ENCODE assay signal across 20 mouse cellular contexts in the genomic region with DNA sequence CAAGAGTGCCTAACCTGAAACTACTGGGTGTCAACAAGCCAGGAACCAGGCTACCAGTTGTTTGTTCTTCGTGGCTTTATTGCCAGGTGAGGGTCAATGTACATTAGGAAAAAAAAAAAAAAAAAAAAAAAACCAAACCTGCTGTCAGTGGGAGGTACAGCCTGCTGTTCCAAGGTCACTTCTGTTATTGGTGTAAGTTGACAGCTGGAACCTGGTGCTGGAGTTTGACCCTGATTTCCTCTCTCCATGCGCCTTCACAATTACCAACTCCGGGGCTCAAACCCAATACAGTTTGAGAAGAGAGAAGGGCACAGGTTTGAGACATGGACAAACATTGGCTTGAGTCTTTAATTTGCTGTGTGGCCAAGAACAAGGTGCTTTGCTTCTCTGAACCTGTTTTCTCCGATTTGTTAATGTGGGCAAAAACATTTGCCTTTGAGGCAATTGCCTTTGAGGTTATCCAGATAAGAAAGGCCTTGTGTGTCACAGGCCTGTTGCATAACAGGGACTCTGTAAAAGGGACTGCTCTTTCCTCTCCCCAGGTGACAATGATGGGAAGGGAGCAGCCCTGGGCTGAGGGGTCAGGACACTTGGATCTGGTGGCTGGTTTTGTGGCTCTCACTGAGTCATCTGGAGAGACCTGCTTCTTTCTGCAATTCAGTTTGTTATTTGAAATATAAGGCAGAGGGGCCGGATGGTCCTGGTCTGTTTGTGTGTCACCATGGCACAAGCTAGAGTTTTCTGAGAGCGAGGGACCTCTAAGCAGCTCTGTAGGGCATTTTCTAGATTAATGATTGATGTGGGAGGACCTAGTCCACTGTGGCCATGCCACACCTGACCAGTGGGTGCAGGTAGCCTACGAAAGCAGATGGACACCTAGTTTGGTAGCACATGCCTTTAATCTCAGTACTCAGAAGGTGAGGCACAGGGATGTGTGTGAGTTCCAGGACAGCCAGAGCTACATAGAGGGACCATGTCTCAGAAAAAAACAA. TPM values are rescaled to one million over a fixed set of nuclear protein-coding genes. Genes with fewer than 3 reads are reported as not detected.
DNase-seq lines count a peak whose midpoint lies in the region; ATAC-seq and TF ChIP-seq lines count a peak whose summit lies in the region.
"Had no signal": no experiment of that assay in that cellular context is flagged by ENCODE, and none has a peak within 500 bp of the region (broad histone marks: within the 10 kb centered on the region; RNA-seq: fewer than 3 reads in every experiment).

No protein-coding gene starts in this region.

- DNase-seq in adrenal gland, postnatal 14 days = peak; percentile 22
- no peak for DNase-seq in adrenal gland, postnatal 25 days
- no peak for DNase-seq in stomach, postnatal 0 days (ENCODE audit: low spot score)
- peak in 1 of 3 experiments; percentile 26 for DNase-seq in liver, embryonic 14.5 days (ENCODE audit: low read depth in 3 of 3, low spot score in 3 of 3)
- DNase-seq in yolk sac, embryonic 10.5 days (ENCODE audit: low spot score) = peak; percentile 87
- no peak for DNase-seq in left cerebral cortex, adult 9 months (ENCODE audit: low spot score in 2 of 2)
- no peak for DNase-seq in left cerebral cortex, adult 2 months (ENCODE audit: extremely low spot score in 1 of 2, low spot score in 2 of 2)
- DNase-seq: cerebellum, adult 2 months; cerebellum, postnatal 25 days; gastrocnemius, adult 2 months; heart, postnatal 4 days; lung, adult 2 months; lung, postnatal 14 days; thymus, postnatal 36 days had no signal

- no peak overlapping the region for H3K4me2 ChIP-seq in stomach, embryonic 15.5 days
- H3K4me2 ChIP-seq in stomach, postnatal 0 days (replicated peaks; ENCODE audit: low read depth) = no peak overlapping the region
- H3K4me2 ChIP-seq in liver, embryonic 14.5 days (ENCODE audit: low read depth) = no peak overlapping the region
- H3K4me2 ChIP-seq: embryonic facial prominence, embryonic 12.5 days; forebrain, embryonic 12.5 days; midbrain, embryonic 12.5 days had no signal

- H3K27me3 ChIP-seq in stomach, embryonic 15.5 days (replicated peaks) = no peaks in the 10 kb centered on the region
- H3K27me3 ChIP-seq in stomach, postnatal 0 days (ENCODE audit: control insufficient read depth, insufficient read depth, low read length) = no peaks in the 10 kb centered on the region
- H3K27me3 ChIP-seq in liver, embryonic 14.5 days (ENCODE audit: control insufficient read depth, insufficient read depth, low read length) = no peaks in the 10 kb centered on the region

- TF ChIP-seq EP300 in stomach, postnatal 0 days (optimal IDR thresholded peaks at IDR 0.05) = no peak
- TF ChIP-seq EP300 in liver, embryonic 14.5 days (IDR thresholded peaks at IDR 0.05; ENCODE audit: low read depth) = no peak

- no peak for TF ChIP-seq CTCF in stomach, postnatal 0 days (IDR thresholded peaks at IDR 0.05; ENCODE audit: low read depth)
- TF ChIP-seq CTCF in liver, embryonic 14.5 days (IDR thresholded peaks at IDR 0.05; ENCODE audit: low read depth) = no peak
- TF ChIP-seq CTCF in left cerebral cortex, adult 2 months (IDR thresholded peaks at IDR 0.05) = no peak

- 73% methylated on average over 7 of the region's 7 CpGs for WGBS in stomach, embryonic 15.5 days
- WGBS in stomach, postnatal 0 days = 76% methylated on average over 7 of the region's 7 CpGs
- 58% methylated on average over 7 of the region's 7 CpGs for WGBS in liver, embryonic 14.5 days (ENCODE audit: insufficient replicate concordance)

- intact Hi-C loops in left cerebral cortex, adult 2 months (cut with DNase I) = loop anchor here (5.0 kb wide), 1 partner anchor 207 kb away; no protein-coding TSS in a partner anchor

- no peak overlapping the region for H3K9ac ChIP-seq in stomach, embryonic 15.5 days
- no peak overlapping the region for H3K9ac ChIP-seq in stomach, postnatal 0 days (ENCODE audit: low read length)
- no peak overlapping the region for H3K9ac ChIP-seq in liver, embryonic 14.5 days (replicated peaks)
- H3K9ac ChIP-seq: embryonic facial prominence, embryonic 12.5 days; forebrain, embryonic 12.5 days; midbrain, embryonic 12.5 days had no signal

- no peak for ATAC-seq in stomach, embryonic 15.5 days (ENCODE audit: insufficient read depth, low FRiP score, low read depth)
- ATAC-seq in stomach, postnatal 0 days (ENCODE audit: low FRiP score, low TSS enrichment) = no peak
- ATAC-seq in liver, embryonic 14.5 days (ENCODE audit: insufficient read depth) = peak; percentile 62
- ATAC-seq: CD4-positive, CD25-positive, alpha-beta regulatory T cell, adult 4 months; hindbrain, embryonic 16.5 days had no signal

- H3K36me3 ChIP-seq in stomach, embryonic 15.5 days = no peaks in the 10 kb centered on the region
- H3K36me3 ChIP-seq in stomach, postnatal 0 days (ENCODE audit: control insufficient read depth, insufficient read depth, low read length) = no peaks in the 10 kb centered on the region
- no peaks in the 10 kb centered on the region for H3K36me3 ChIP-seq in liver, embryonic 14.5 days (replicated peaks; ENCODE audit: control insufficient read depth, insufficient read depth, low read depth)
- H3K36me3 ChIP-seq: embryonic facial prominence, embryonic 12.5 days; forebrain, embryonic 12.5 days; midbrain, embryonic 12.5 days had no signal

- H3K27ac ChIP-seq in stomach, embryonic 15.5 days = peak overlapping the region; percentile 67; the same call in 1 of the 2 replicates
- H3K27ac ChIP-seq in stomach, postnatal 0 days (replicated peaks) = no peak overlapping the region
- peak overlapping the region; percentile 31 for H3K27ac ChIP-seq in liver, embryonic 14.5 days
- no peak overlapping the region for H3K27ac ChIP-seq in left cerebral cortex, adult 2 months
- H3K27ac ChIP-seq: embryonic facial prominence, embryonic 12.5 days; forebrain, embryonic 12.5 days; gastrocnemius, adult 2 months; midbrain, embryonic 12.5 days had no signal

- no peaks in the 10 kb centered on the region for H3K9me3 ChIP-seq in stomach, embryonic 15.5 days
- no peaks in the 10 kb centered on the region for H3K9me3 ChIP-seq in stomach, postnatal 0 days (ENCODE audit: control insufficient read depth, low read length)
- H3K9me3 ChIP-seq in liver, embryonic 14.5 days (ENCODE audit: control insufficient read depth, low read length) = no peaks in the 10 kb centered on the region
- H3K9me3 ChIP-seq: embryonic facial prominence, embryonic 12.5 days; forebrain, embryonic 12.5 days; midbrain, embryonic 12.5 days had no signal

- H3K4me1 ChIP-seq in stomach, embryonic 15.5 days = peaks cover 9% of the 10 kb centered on the region; the same call in 1 of the 2 replicates
- 0 out of 2 replicates have a peak, but pooled peaks cover 4% of the 10 kb centered on the region for H3K4me1 ChIP-seq in stomach, postnatal 0 days (replicated peaks; ENCODE audit: control insufficient read depth, insufficient read depth)
- H3K4me1 ChIP-seq in liver, embryonic 14.5 days (replicated peaks; ENCODE audit: control insufficient read depth in 2 of 2, insufficient read depth in 2 of 2, low read length in 1 of 2) = peaks cover 0 to 33% of the 10 kb centered on the region in 2 experiments; a peak in 2 of 4 replicates
- H3K4me1 ChIP-seq: embryonic facial prominence, embryonic 12.5 days; forebrain, embryonic 12.5 days; midbrain, embryonic 12.5 days had no signal

- no peak overlapping the region for H3K4me3 ChIP-seq in stomach, embryonic 15.5 days (replicated peaks)
- H3K4me3 ChIP-seq in stomach, postnatal 0 days (ENCODE audit: low read depth, low read length) = no peak overlapping the region
- H3K4me3 ChIP-seq in liver, embryonic 14.5 days (ENCODE audit: insufficient read depth in 1 of 2, low read depth in 2 of 2, low read length in 2 of 2) = no peak overlapping the region
- H3K4me3 ChIP-seq in left cerebral cortex, adult 2 months = no peak overlapping the region
- H3K4me3 ChIP-seq: embryonic facial prominence, embryonic 12.5 days; forebrain, embryonic 12.5 days; gastrocnemius, adult 2 months; midbrain, embryonic 12.5 days had no signal

RNA-seq across cellular contexts. Expression of a gene that starts 27.7 kb away (rescaled TPM):
- total RNA-seq in adrenal gland, postnatal 14 days (2021) = 21.6 and 31.8 TPM in 2 replicates
- 24.1 and 31.9 TPM in 2 replicates for total RNA-seq in adrenal gland, postnatal 25 days (2021)
- 20.0 and 21.2 TPM in 2 replicates for polyA plus RNA-seq in stomach, embryonic 15.5 days (2015; fragmentation: Nextera tagmentation; extraction: Ambion mirVana)
- 6.4 and 6.9 TPM in 2 replicates for polyA plus RNA-seq in stomach, postnatal 0 days (2015; fragmentation: Nextera tagmentation; extraction: Ambion mirVana)
- polyA plus RNA-seq in liver, embryonic 14.5 days (2012; rRNA removed) = 2.4 and 3.3 TPM in 2 replicates
- 3.1 and 3.4 TPM in 2 replicates for polyA plus RNA-seq in liver, embryonic 14.5 days (2014; fragmentation: Nextera tagmentation; extraction: Ambion mirVana)
- 10 to 100 TPM; 40.5 to 41.6 TPM for total RNA-seq in left cerebral cortex, adult 2 months (2021)

RNA-seq across cellular contexts. Expression of a gene that starts 52.3 kb away (rescaled TPM):
- total RNA-seq in adrenal gland, postnatal 14 days (2021) = 4.3 and 5.0 TPM in 2 replicates
- total RNA-seq in adrenal gland, postnatal 25 days (2021) = 1.2 and 2.3 TPM in 2 replicates
- 3.0 and 4.9 TPM in 2 replicates for polyA plus RNA-seq in stomach, embryonic 15.5 days (2015; fragmentation: Nextera tagmentation; extraction: Ambion mirVana)
- polyA plus RNA-seq in stomach, postnatal 0 days (2015; fragmentation: Nextera tagmentation; extraction: Ambion mirVana) = 5.7 and 5.8 TPM in 2 replicates
- 0.47 and 0.53 TPM in 2 replicates for polyA plus RNA-seq in liver, embryonic 14.5 days (2012; rRNA removed)
- polyA plus RNA-seq in liver, embryonic 14.5 days (2014; fragmentation: Nextera tagmentation; extraction: Ambion mirVana) = 0.33 and 0.67 TPM in 2 replicates
- under 1 TPM; 0.68 to 0.82 TPM for total RNA-seq in left cerebral cortex, adult 2 months (2021)
- polyA plus RNA-seq: CD4-positive, CD25-positive, alpha-beta regulatory T cell, adult 4 months had no signal

Comparison
In these comparisons a context has a peak if more than half of its experiments do, and no peak if none do; other contexts are left out.
1. DNase-seq: peak in adrenal gland, postnatal 14 days (single experiment) and yolk sac, embryonic 10.5 days (single experiment); none in adrenal gland, postnatal 25 days (single experiment), stomach, postnatal 0 days (single experiment), left cerebral cortex, adult 9 months (0 of 2) and left cerebral cortex, adult 2 months (0 of 2).
2. H3K27ac ChIP-seq: peak in stomach, embryonic 15.5 days (single experiment) and liver, embryonic 14.5 days (single experiment); none in stomach, postnatal 0 days (single experiment) and left cerebral cortex, adult 2 months (single experiment).